Mouse (Mus musculus) thymus, postnatal 36 days (tissue): ENCODE results near the gene Parvg.

Source experiments
- DNase-seq, 2 experiments: peaks; one replicate each; pipeline ENCODE4 v3.0.0; 2022; ENCODE audit warnings: mixed read lengths in 2 of 2

Gene Parvg

GRCm38 (mm10) chr15:84351915-84352844 lies 28.4 kb downstream of the Parvg start:
- no peak for DNase-seq

DNA sequence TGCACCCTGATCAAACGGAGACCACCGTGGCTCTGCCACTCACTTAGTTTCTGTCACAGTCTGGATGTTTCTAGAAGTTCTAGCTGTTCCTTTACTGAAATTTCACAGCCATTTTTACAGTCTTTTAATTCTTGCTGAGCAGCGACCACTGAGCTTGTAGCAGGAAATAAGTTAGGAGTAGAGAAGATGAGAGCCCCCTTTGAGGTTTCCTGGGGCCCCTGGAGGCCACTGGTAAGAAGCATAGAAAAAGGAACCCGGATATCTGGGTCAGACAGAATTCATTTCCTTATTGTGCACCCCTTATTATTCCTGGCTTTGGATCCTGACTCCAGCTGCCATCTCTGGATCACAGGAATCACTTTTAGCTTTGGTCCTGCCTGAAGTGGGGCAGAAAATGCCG lies 31.3 kb downstream of the Parvg start:
- DNase-seq = peak; percentile 19 to 42

DNA sequence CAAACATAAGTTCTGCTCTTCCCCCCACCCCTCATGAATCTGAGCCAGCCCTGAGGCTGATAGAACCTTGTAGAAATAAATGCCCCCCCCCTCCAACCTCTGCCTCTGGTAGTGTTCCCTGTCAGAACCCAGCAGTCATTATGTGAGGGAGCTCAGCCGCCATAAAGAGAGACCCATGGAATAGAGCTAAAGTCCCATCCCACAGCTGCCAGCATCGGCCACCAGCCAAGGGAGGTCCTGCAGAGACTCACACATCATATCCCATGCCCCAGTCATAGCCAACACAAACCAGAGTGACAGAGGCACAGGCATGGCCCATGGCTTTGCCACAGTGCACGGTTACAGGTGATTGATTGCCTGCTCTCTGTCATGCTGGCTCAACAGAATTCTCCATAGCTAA lies 40.9 kb downstream of the Parvg start:
- DNase-seq = no peak

GRCm38 (mm10) chr15:84365675-84366381 lies 42.0 kb downstream of the Parvg start:
- DNase-seq = no peak

- no peak for DNase-seq
Measured at GRCm38 (mm10) chr15:84366574-84366989, 42.8 kb downstream of the Parvg start.

DNA sequence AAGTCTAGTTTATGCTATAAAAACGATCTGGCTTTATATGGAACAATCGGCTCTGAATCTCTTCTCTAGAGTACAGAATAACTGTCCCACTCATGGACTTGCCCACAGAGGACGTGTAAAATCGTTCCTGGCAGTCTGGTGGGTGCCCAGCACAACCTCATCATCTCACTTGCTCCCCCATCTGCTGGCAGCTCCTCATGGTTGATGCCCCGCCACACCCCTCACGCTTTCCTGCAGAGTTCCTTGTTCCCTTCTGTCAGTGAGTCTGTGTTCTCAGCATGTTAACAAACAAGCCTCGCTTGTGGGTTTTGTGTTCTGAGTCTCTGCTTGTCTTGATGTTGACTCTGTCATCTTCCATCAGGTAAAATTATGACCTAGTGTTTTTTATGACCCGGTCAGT lies 43.6 kb downstream of the Parvg start:
- DNase-seq = no peak

DNA sequence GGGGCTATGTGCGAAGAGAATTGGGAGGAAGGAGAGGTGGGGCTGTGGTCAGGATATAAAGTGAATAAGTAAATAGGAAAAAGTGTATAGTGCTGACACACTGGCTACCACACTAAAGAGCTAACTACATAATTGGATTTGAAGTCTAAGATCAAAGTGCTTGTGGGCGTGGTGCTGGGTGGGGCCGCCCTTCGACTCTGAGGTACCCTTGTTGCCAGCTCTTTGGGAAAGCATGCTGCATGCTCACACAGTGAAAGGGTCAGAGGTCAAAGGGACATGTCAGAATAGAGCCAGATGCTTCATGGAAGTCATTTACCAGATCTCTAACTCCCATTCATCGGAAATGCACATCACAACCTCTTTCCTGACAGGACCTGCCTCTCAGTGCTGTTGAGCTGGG lies 49.0 kb downstream of the Parvg start:
- DNase-seq = no peak

GRCm38 (mm10) chr15:84378734-84379133 lies 54.9 kb downstream of the Parvg start:
- no peak for DNase-seq

- DNase-seq = no peak
Measured at GRCm38 (mm10) chr15:84380181-84380580, 56.4 kb downstream of the Parvg start.

GRCm38 (mm10) chr15:84384066-84384465 lies 60.2 kb downstream of the Parvg start:
- peak; percentile 66 to 84 for DNase-seq

- no peak for DNase-seq
Measured at GRCm38 (mm10) chr15:84385995-84386565, 62.3 kb downstream of the Parvg start.

GRCm38 (mm10) chr15:84388698-84389131 lies 64.9 kb downstream of the Parvg start:
- DNase-seq = peak; percentile 51 to 70

GRCm38 (mm10) chr15:84392131-84392530 lies 68.3 kb downstream of the Parvg start:
- DNase-seq = no peak
